Mouse (Mus musculus): ENCODE results near the gene Acad12.

GRCm38 (mm10) chr5:121594714-121595313 lies 23.9 kb downstream of the Acad12 start:
- TF ChIP-seq CTCF (IDR thresholded peaks at IDR 0.05; ENCODE audit: low read depth, low read length) (no peak), POLR2A (IDR thresholded peaks at IDR 0.05; ENCODE audit: extremely low read depth, insufficient read depth, low read length) (no peak)
